Mouse (Mus musculus): ENCODE data around the gene Anp32e. TPM values are rescaled to one million over a fixed set of nuclear protein-coding genes. Genes with fewer than 3 reads are reported as not detected.

Gene Anp32e
- polyA plus RNA-seq, 2 experiments, result 39.5 to 104 TPM

GRCm38 (mm10) chr3:95925087-95925486 lies 4.0 kb upstream of the Anp32e start:
- H3K9me3 ChIP-seq (ENCODE audit: control insufficient read depth, low read length), result no peaks in the 10 kb centered on the region
- H3K27ac ChIP-seq, result no peak overlapping the region
- 72% methylated on average over 5 of the region's 5 CpGs for WGBS (ENCODE audit: insufficient replicate concordance)
- DNase-seq (ENCODE audit: low read depth in 3 of 3, low spot score in 3 of 3), result no peak
- no peaks in the 10 kb centered on the region for H3K36me3 ChIP-seq (replicated peaks; ENCODE audit: control insufficient read depth, insufficient read depth, low read depth)
- no peak for ATAC-seq (ENCODE audit: insufficient read depth)
- no peak for TF ChIP-seq EP300 (IDR thresholded peaks at IDR 0.05; ENCODE audit: low read depth)
- no peak for TF ChIP-seq CTCF (IDR thresholded peaks at IDR 0.05; ENCODE audit: low read depth)
- H3K4me2 ChIP-seq (ENCODE audit: low read depth), result no peak overlapping the region
- H3K4me3 ChIP-seq (ENCODE audit: insufficient read depth in 1 of 2, low read depth in 2 of 2, low read length in 2 of 2), result no peak overlapping the region
- H3K4me1 ChIP-seq (replicated peaks; ENCODE audit: control insufficient read depth in 2 of 2, insufficient read depth in 2 of 2, low read length in 1 of 2), result peaks cover 5 to 6% of the 10 kb centered on the region in 2 experiments
- no peaks in the 10 kb centered on the region; the same call in 1 of the 2 replicates for H3K27me3 ChIP-seq (ENCODE audit: control insufficient read depth, insufficient read depth, low read length)
- no peak overlapping the region for H3K9ac ChIP-seq (replicated peaks)

GRCm38 (mm10) chr3:95928261-95928657 lies 787 bp upstream of the Anp32e start:
- H3K9ac ChIP-seq (replicated peaks), result peak overlapping the region; percentile 92
- H3K27ac ChIP-seq, result peak overlapping the region; percentile 93
- peak overlapping the region; percentile 92 for H3K4me2 ChIP-seq (ENCODE audit: low read depth)
- peak overlapping the region; percentile 65 to 78 for H3K4me3 ChIP-seq (ENCODE audit: insufficient read depth in 1 of 2, low read depth in 2 of 2, low read length in 2 of 2)
- TF ChIP-seq CTCF (IDR thresholded peaks at IDR 0.05; ENCODE audit: low read depth) (no peak), EP300 (IDR thresholded peaks at IDR 0.05; ENCODE audit: low read depth) (no peak)
- peaks cover 14 to 19% of the 10 kb centered on the region in 2 experiments for H3K4me1 ChIP-seq (replicated peaks; ENCODE audit: control insufficient read depth in 2 of 2, insufficient read depth in 2 of 2, low read length in 1 of 2)
- DNase-seq (ENCODE audit: low read depth in 3 of 3, low spot score in 3 of 3) (no peak), ATAC-seq (ENCODE audit: insufficient read depth) (no peak)
- no peaks in the 10 kb centered on the region; the same call in 1 of the 2 replicates for H3K36me3 ChIP-seq (replicated peaks; ENCODE audit: control insufficient read depth, insufficient read depth, low read depth)
- H3K9me3 ChIP-seq (ENCODE audit: control insufficient read depth, low read length), result no peaks in the 10 kb centered on the region
- WGBS (ENCODE audit: insufficient replicate concordance), result 34% methylated on average over 6 of the region's 6 CpGs
- H3K27me3 ChIP-seq (ENCODE audit: control insufficient read depth, insufficient read depth, low read length), result no peaks in the 10 kb centered on the region

DNA sequence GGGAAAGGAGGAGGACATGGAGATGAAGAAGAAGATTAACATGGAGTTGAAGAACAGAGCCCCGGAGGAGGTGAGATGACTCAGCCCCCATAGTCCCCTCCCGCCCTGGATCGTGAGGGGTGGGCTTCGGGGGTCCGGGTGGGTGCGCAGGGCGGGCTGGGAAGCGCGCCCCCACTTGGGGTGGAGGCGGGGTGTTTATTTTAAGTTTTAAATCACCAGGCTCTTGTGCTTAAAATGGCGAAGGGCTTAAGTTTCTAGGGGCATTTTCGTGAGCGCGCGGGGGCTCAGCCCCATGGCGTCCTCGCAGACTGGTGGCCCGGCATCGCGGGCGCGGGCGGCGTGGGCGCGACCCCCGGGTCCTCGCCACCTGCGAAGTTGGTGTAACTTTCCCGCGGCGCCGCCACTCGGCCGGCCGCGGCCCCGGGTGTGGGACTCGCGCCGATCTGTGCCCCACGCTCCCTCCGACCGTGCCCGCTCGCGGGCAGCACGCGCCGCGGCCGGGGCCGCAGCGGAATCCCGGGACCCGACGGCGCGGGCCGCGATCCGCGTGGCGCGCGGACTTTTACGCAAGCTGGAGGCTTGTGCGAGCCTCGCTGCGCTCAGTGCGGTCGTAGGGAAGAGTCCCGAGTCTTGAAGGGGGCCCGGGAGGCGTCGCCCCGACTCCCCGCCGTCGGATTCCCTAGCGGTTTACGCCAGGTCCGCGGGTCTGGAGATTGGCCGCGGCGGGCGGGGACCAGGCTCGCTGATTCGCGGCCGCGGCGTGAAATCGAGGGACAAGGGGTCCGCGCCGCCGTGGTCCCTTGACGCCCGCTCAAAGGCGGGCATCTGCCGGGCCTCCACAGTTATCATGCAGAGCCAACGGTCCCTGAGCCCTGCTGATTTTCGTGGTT lies 780 bp downstream of the Anp32e start:
- H3K4me1 ChIP-seq (replicated peaks; ENCODE audit: control insufficient read depth in 2 of 2, insufficient read depth in 2 of 2, low read length in 1 of 2), result peaks cover 14 to 19% of the 10 kb centered on the region in 2 experiments
- under 1% methylated on average over 89 of the region's 105 CpGs for WGBS (ENCODE audit: insufficient replicate concordance)
- peaks cover 13% of the 10 kb centered on the region for H3K36me3 ChIP-seq (replicated peaks; ENCODE audit: control insufficient read depth, insufficient read depth, low read depth)
- ATAC-seq (ENCODE audit: insufficient read depth) (no peak), DNase-seq (ENCODE audit: low read depth in 3 of 3, low spot score in 3 of 3) (peak in 2 of 3 experiments; percentile 47 to 50)
- peak overlapping the region; percentile 85 for H3K27ac ChIP-seq
- no peak for TF ChIP-seq EP300 (IDR thresholded peaks at IDR 0.05; ENCODE audit: low read depth)
- TF ChIP-seq CTCF (IDR thresholded peaks at IDR 0.05; ENCODE audit: low read depth), result no peak
- peak overlapping the region; percentile 96 to 99 for H3K4me3 ChIP-seq (ENCODE audit: insufficient read depth in 1 of 2, low read depth in 2 of 2, low read length in 2 of 2)
- H3K9me3 ChIP-seq (ENCODE audit: control insufficient read depth, low read length), result no peaks in the 10 kb centered on the region
- H3K9ac ChIP-seq (replicated peaks), result peak overlapping the region; percentile 100
- no peaks in the 10 kb centered on the region for H3K27me3 ChIP-seq (ENCODE audit: control insufficient read depth, insufficient read depth, low read length)
- H3K4me2 ChIP-seq (ENCODE audit: low read depth), result peak overlapping the region; percentile 90

GRCm38 (mm10) chr3:95930471-95930789 lies 1.4 kb downstream of the Anp32e start:
- H3K4me3 ChIP-seq (ENCODE audit: insufficient read depth in 1 of 2, low read depth in 2 of 2, low read length in 2 of 2), result peak overlapping the region; percentile 96 to 99
- peak overlapping the region; percentile 85 for H3K27ac ChIP-seq
- H3K9me3 ChIP-seq (ENCODE audit: control insufficient read depth, low read length), result no peaks in the 10 kb centered on the region
- peaks cover 14 to 19% of the 10 kb centered on the region in 2 experiments for H3K4me1 ChIP-seq (replicated peaks; ENCODE audit: control insufficient read depth in 2 of 2, insufficient read depth in 2 of 2, low read length in 1 of 2)
- peak in 2 of 3 experiments; percentile 17 to 55 for DNase-seq (ENCODE audit: low read depth in 3 of 3, low spot score in 3 of 3)
- peak overlapping the region; percentile 90 for H3K4me2 ChIP-seq (ENCODE audit: low read depth)
- ATAC-seq (ENCODE audit: insufficient read depth), result no peak
- WGBS (ENCODE audit: insufficient replicate concordance), result 0% methylated on average over 5 of the region's 5 CpGs
- H3K9ac ChIP-seq (replicated peaks), result peak overlapping the region; percentile 100
- H3K27me3 ChIP-seq (ENCODE audit: control insufficient read depth, insufficient read depth, low read length), result no peaks in the 10 kb centered on the region
- TF ChIP-seq EP300 (IDR thresholded peaks at IDR 0.05; ENCODE audit: low read depth) (no peak), CTCF (IDR thresholded peaks at IDR 0.05; ENCODE audit: low read depth) (no peak)
- peaks cover 19% of the 10 kb centered on the region for H3K36me3 ChIP-seq (replicated peaks; ENCODE audit: control insufficient read depth, insufficient read depth, low read depth)

- 73% methylated on average over 1 of the region's 1 CpGs for WGBS (ENCODE audit: insufficient replicate concordance)
- H3K27me3 ChIP-seq (ENCODE audit: control insufficient read depth, insufficient read depth, low read length), result no peaks in the 10 kb centered on the region
- no peak overlapping the region for H3K9ac ChIP-seq (replicated peaks)
- H3K4me3 ChIP-seq (ENCODE audit: insufficient read depth in 1 of 2, low read depth in 2 of 2, low read length in 2 of 2), result peak overlapping the region in 1 of 2 experiments; percentile 96; a peak in 2 of 4 replicates
- H3K4me2 ChIP-seq (ENCODE audit: low read depth), result peak overlapping the region; percentile 90
- H3K36me3 ChIP-seq (replicated peaks; ENCODE audit: control insufficient read depth, insufficient read depth, low read depth), result peaks cover 24% of the 10 kb centered on the region
- TF ChIP-seq CTCF (IDR thresholded peaks at IDR 0.05; ENCODE audit: low read depth) (no peak), EP300 (IDR thresholded peaks at IDR 0.05; ENCODE audit: low read depth) (no peak)
- H3K4me1 ChIP-seq (replicated peaks; ENCODE audit: control insufficient read depth in 2 of 2, insufficient read depth in 2 of 2, low read length in 1 of 2), result peaks cover 14 to 19% of the 10 kb centered on the region in 2 experiments
- ATAC-seq (ENCODE audit: insufficient read depth) (no peak), DNase-seq (ENCODE audit: low read depth in 3 of 3, low spot score in 3 of 3) (no peak)
- no peaks in the 10 kb centered on the region for H3K9me3 ChIP-seq (ENCODE audit: control insufficient read depth, low read length)
- H3K27ac ChIP-seq, result no peak overlapping the region
Measured at GRCm38 (mm10) chr3:95931471-95931870, 2.4 kb downstream of the Anp32e start.
